Mouse (Mus musculus) inflammation-experienced regulatory T-cells, adult 6 months (primary cell): Measurements from ENCODE around the gene Sox5. TPM values are rescaled to one million over a fixed set of nuclear protein-coding genes. Genes with fewer than 3 reads are reported as not detected.

Experiments
- ATAC-seq: one replicate; pipeline ENCODE4 v1.8.0; 2017
- polyA plus RNA-seq, 3 experiments: library from polyadenylated mRNA; unstranded; fragments of 100-300 nt; shearing (Covaris generic); gene quantifications; one replicate each; pipeline ENCODE4 v1.2.1; 2017

The Sox5 gene
- polyA plus RNA-seq, 3 experiments from 2014 or later, result 0.27 TPM; not detected in 2

- ATAC-seq, result no peak
Measured at GRCm38 (mm10) chr6:144076376-144076775, 705.4 kb downstream of the Sox5 start.

- no peak for ATAC-seq
Measured at GRCm38 (mm10) chr6:144075327-144075941, 706.3 kb downstream of the Sox5 start.

GRCm38 (mm10) chr6:144074826-144075225 lies 707.0 kb downstream of the Sox5 start:
- ATAC-seq, result no peak

GRCm38 (mm10) chr6:144070461-144070860 lies 711.3 kb downstream of the Sox5 start:
- no peak for ATAC-seq

- ATAC-seq, result no peak
Measured at GRCm38 (mm10) chr6:144067491-144067890, 714.3 kb downstream of the Sox5 start.

GRCm38 (mm10) chr6:144062428-144062827 lies 719.3 kb downstream of the Sox5 start:
- no peak for ATAC-seq

- ATAC-seq, result no peak
Measured at GRCm38 (mm10) chr6:144061814-144062213, 720.0 kb downstream of the Sox5 start.

- ATAC-seq, result no peak
Measured at GRCm38 (mm10) chr6:144057098-144057632, 724.6 kb downstream of the Sox5 start.

- no peak for ATAC-seq
Measured at GRCm38 (mm10) chr6:144056252-144057097, 725.3 kb downstream of the Sox5 start.

GRCm38 (mm10) chr6:144052487-144052886 lies 729.3 kb downstream of the Sox5 start:
- no peak for ATAC-seq

- ATAC-seq, result no peak
Measured at GRCm38 (mm10) chr6:144051316-144051715, 730.5 kb downstream of the Sox5 start.

GRCm38 (mm10) chr6:144048201-144048924 lies 733.4 kb downstream of the Sox5 start:
- ATAC-seq, result no peak

- no peak for ATAC-seq
Measured at GRCm38 (mm10) chr6:144045503-144045902, 736.3 kb downstream of the Sox5 start.

- no peak for ATAC-seq
Measured at GRCm38 (mm10) chr6:144044381-144044780, 737.4 kb downstream of the Sox5 start.

- ATAC-seq, result no peak
Measured at GRCm38 (mm10) chr6:144042936-144043335, 738.8 kb downstream of the Sox5 start.

- no peak for ATAC-seq
Measured at GRCm38 (mm10) chr6:144041941-144042340, 739.8 kb downstream of the Sox5 start.

GRCm38 (mm10) chr6:144041188-144041587 lies 740.6 kb downstream of the Sox5 start:
- ATAC-seq, result no peak

GRCm38 (mm10) chr6:144040349-144040748 lies 741.4 kb downstream of the Sox5 start:
- no peak for ATAC-seq

GRCm38 (mm10) chr6:144039221-144039620 lies 742.6 kb downstream of the Sox5 start:
- ATAC-seq, result no peak

GRCm38 (mm10) chr6:144033191-144033590 lies 748.6 kb downstream of the Sox5 start:
- no peak for ATAC-seq

GRCm38 (mm10) chr6:144016929-144017328 lies 764.8 kb downstream of the Sox5 start:
- no peak for ATAC-seq

GRCm38 (mm10) chr6:144011880-144012524 lies 769.8 kb downstream of the Sox5 start:
- no peak for ATAC-seq

GRCm38 (mm10) chr6:144010995-144011394 lies 770.8 kb downstream of the Sox5 start:
- no peak for ATAC-seq
